Mouse (Mus musculus) intestine, embryonic 16.5 days (tissue): ENCODE measurements around the gene Map3k3. TPM values are rescaled to one million over a fixed set of nuclear protein-coding genes. Genes with fewer than 3 reads are reported as not detected.
"Not testable (repeated sequence)": the region's sequence is repeated elsewhere in the genome, so short reads cannot be mapped to it uniquely, and the experiment has no call there.

Experiments
- ATAC-seq: fragments of 200-750 bp; cut with Nextera tagmentation; 2 replicates; pipeline ENCODE4 v1.8.0; 2017; ENCODE audit warnings: moderate TSS enrichment, moderate library complexity
- H3K27ac ChIP-seq: fragments of 300-500 bp; sonication (generic); 2 replicates; pipeline ENCODE4 v1.5.1; 2014; ENCODE audit warnings: mild to moderate bottlenecking, low read length
- H3K27me3 ChIP-seq: fragments of 300-500 bp; sonication (generic); replicated peaks from 2 replicates; pipeline ENCODE4 v1.6.1; 2014; ENCODE audit warnings: low read length, control low read depth, mixed read lengths; ENCODE audit not compliant: control insufficient read depth, insufficient read depth
- H3K36me3 ChIP-seq: fragments of 300-500 bp; sonication (generic); 2 replicates; pipeline ENCODE4 v1.6.1; 2014; ENCODE audit warnings: low read length, control low read depth; ENCODE audit not compliant: control insufficient read depth, insufficient read depth
- H3K4me1 ChIP-seq: fragments of 300-500 bp; sonication (generic); 2 replicates; pipeline ENCODE4 v1.6.1; 2014; ENCODE audit warnings: low read length, control low read depth, mixed read lengths; ENCODE audit not compliant: control insufficient read depth, insufficient read depth
- H3K4me2 ChIP-seq: fragments of 300-500 bp; sonication (generic); 2 replicates; pipeline ENCODE4 v1.6.1; 2014; ENCODE audit warnings: low read depth, low read length, control low read depth
- H3K4me3 ChIP-seq: fragments of 300-500 bp; sonication (generic); 2 replicates; pipeline ENCODE4 v1.5.1; 2014; ENCODE audit warnings: mild to moderate bottlenecking, low read length
- H3K9ac ChIP-seq: fragments of 300-500 bp; sonication (generic); 2 replicates; pipeline ENCODE4 v1.6.1; 2014; ENCODE audit warnings: low read depth, low read length
- H3K9me3 ChIP-seq: fragments of 300-500 bp; sonication (generic); 2 replicates; pipeline ENCODE4 v1.6.1; 2016; ENCODE audit warnings: low read length, control low read depth; ENCODE audit not compliant: control insufficient read depth
- WGBS: fragments of 180-500 bp; shearing (Covaris S2); extraction: QIAGEN DNeasy Blood & Tissue Kit; methylation state at CpG from one replicate; pipeline ENCODE4 v1.1.7; 2014; 5-methylcytosine and 5-hydroxymethylcytosine counted together
- polyA plus RNA-seq: library from polyadenylated mRNA; unstranded; fragments of >200 nt; fragmentation: Nextera tagmentation; extraction: Ambion mirVana; gene quantifications from 2 replicates; pipeline ENCODE4 v1.2.1, GENCODE M21; 2015

Map3k3 gene
- polyA plus RNA-seq, 1 experiment from 2014 or later, result 6.1 TPM

DNA sequence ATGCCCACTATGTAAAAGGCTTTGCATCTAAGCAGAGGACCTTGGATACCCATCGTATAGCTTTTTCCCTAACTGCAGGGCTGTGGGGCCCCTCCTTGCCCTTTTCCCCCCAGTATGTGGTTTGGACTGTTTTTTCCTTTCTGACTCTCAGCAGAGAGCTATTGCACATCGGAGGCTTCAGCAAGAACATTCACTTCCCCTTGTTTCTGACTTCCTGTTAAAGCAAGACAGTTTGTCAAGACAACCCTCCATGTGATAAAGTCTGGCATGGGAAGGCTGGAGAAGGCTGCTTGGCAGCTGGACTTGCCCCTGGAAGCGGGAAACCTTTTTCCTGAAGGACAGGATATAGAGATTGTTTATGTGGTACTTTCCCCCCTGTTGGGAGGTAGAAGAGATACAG, 38.3 kb downstream of the Map3k3 start:
- Histone ChIP-seq H3K4me2 (no peak overlapping the region), H3K9me3 (no peaks in the 10 kb centered on the region), H3K4me1 (no peaks in the 10 kb centered on the region), H3K27me3 (no peaks in the 10 kb centered on the region), H3K27ac (peak overlapping the region; percentile 1; the same call in 1 of the 2 replicates), H3K36me3 (no peaks in the 10 kb centered on the region), H3K9ac (no peak overlapping the region), H3K4me3 (no peak overlapping the region)
- WGBS, result 68% methylated on average over 3 of the region's 3 CpGs
- no peak for ATAC-seq

DNA sequence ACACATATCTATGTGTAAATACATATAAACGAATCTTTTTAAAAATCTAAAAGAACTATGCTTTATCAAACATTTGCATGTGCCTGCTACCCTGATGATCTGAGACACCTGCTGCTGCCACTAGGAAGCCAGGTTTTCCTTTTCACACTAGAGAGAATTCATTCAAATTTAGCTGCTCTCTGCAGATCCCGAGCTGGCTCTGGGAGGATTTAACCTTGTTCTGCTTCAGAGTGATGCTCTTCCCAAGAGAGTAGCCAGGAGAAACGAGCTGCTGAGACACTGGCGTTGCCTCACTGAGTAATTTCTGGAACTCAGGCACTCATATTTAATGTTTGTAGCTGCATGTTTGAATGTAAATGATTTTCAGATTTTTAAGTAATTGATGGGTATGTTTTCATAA, 40.4 kb downstream of the Map3k3 start:
- Histone ChIP-seq H3K9ac (no peak overlapping the region), H3K4me3 (no peak overlapping the region), H3K27me3 (no peaks in the 10 kb centered on the region), H3K9me3 (no peaks in the 10 kb centered on the region), H3K4me1 (no peaks in the 10 kb centered on the region), H3K36me3 (no peaks in the 10 kb centered on the region), H3K4me2 (no peak overlapping the region), H3K27ac (no peak overlapping the region)
- ATAC-seq, result no peak
- 76% methylated on average over 4 of the region's 4 CpGs for WGBS

- Histone ChIP-seq H3K27me3 (no peaks in the 10 kb centered on the region), H3K9ac (no peak overlapping the region), H3K4me3 (no peak overlapping the region), H3K4me1 (no peaks in the 10 kb centered on the region), H3K9me3 (no peaks in the 10 kb centered on the region), H3K4me2 (no peak overlapping the region), H3K27ac (no peak overlapping the region), H3K36me3 (peaks cover 4% of the 10 kb centered on the region; the same call in 1 of the 2 replicates)
- no peak for ATAC-seq
- WGBS, result 66% methylated on average over 1 of the region's 1 CpGs
These were observed 41.4 kb downstream of the Map3k3 start for GRCm38 (mm10) chr11:106125827-106126226.

- WGBS, result 94% methylated on average over 4 of the region's 6 CpGs
- not testable (repeated sequence) for H3K9ac ChIP-seq, H3K4me3 ChIP-seq, H3K9me3 ChIP-seq, H3K27ac ChIP-seq, H3K27me3 ChIP-seq, H3K36me3 ChIP-seq, H3K4me1 ChIP-seq, H3K4me2 ChIP-seq, ATAC-seq
These were observed 42.4 kb downstream of the Map3k3 start for GRCm38 (mm10) chr11:106126727-106127373.

DNA sequence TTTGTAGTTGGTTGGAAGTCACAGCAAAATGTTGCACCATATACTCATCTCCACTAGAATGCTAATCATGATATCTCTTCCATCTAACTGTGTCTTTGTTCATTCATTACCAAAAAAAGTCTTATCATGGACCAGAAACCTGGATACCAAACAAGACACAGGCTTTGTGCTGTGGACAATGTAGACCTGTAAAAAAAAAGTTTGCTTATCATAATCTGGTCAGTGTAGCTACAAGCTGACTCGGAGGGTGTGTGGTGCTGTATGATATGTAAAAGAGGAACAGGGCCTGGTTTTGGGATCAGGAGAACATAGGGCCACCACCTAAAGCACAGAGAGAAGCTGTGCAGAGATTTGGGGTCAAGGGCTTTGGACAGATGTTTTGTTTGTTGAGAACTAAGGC, 45.1 kb downstream of the Map3k3 start:
- Histone ChIP-seq H3K9ac (no peak overlapping the region), H3K4me3 (no peak overlapping the region), H3K9me3 (no peaks in the 10 kb centered on the region), H3K27ac (no peak overlapping the region), H3K4me2 (no peak overlapping the region), H3K27me3 (no peaks in the 10 kb centered on the region), H3K4me1 (no peaks in the 10 kb centered on the region), H3K36me3 (peaks cover 4% of the 10 kb centered on the region; the same call in 1 of the 2 replicates)
- ATAC-seq, result no peak
- 80% methylated on average over 1 of the region's 1 CpGs for WGBS

GRCm38 (mm10) chr11:106132516-106132915, 48.1 kb downstream of the Map3k3 start:
- Histone ChIP-seq H3K36me3 (peaks cover 4% of the 10 kb centered on the region), H3K27me3 (no peaks in the 10 kb centered on the region), H3K4me2 (no peak overlapping the region), H3K4me3 (no peak overlapping the region), H3K9ac (no peak overlapping the region), H3K27ac (no peak overlapping the region), H3K9me3 (no peaks in the 10 kb centered on the region), H3K4me1 (no peaks in the 10 kb centered on the region)
- no peak for ATAC-seq
- 97% methylated on average over 5 of the region's 5 CpGs for WGBS

DNA sequence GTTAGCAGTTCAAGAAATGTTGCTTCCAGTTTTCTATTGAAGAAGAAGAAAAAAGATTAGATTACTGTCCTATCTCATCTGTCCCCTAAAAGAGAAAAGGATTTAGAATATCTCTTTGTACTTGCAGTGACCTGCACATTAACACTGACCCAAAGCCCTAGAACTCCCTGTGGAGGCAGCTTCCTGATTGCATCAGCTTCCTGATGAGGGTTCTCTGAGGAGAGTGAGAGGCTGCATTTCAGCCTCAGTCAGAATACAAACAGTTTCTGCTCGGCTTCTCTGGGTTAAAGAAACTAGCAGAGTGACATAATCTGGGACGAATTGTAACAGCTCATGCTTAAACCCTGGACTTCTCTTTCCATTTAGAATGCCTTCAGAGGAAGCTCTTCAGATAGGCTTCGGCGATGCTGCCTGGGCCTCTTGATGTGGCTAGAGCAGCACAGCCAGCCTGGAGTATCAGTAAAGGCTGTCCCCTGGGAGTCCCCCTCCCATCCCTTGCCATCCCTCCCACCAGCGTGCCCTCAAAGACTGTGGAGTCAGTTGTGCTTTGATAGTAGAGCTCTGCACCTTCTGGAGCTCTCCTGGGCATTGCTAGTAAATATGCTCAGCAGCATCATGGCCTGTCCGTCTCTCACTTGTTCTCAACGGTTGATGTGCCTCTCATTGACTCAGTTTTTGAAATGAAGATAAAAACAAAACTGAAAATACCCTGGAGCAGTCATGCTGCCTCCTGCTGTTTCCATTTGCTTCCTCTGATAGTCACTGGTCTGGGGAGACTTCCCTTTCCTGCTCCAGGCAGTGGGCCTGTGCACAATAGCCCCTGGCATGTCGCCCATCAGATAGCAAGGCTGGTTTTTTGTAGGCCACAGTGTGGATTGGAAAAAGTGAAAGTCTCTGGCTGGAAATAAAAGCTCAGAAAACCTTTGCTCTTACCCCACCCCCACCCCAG, 50.4 kb downstream of the Map3k3 start:
- WGBS, result 47% methylated on average over 8 of the region's 8 CpGs
- Histone ChIP-seq H3K4me3 (no peak overlapping the region), H3K27me3 (no peaks in the 10 kb centered on the region), H3K4me1 (no peaks in the 10 kb centered on the region), H3K27ac (peak overlapping the region; percentile 69), H3K9me3 (no peaks in the 10 kb centered on the region), H3K9ac (no peak overlapping the region), H3K36me3 (peaks cover 4% of the 10 kb centered on the region), H3K4me2 (no peak overlapping the region; the same call in 1 of the 2 replicates)
- peak; percentile 79 for ATAC-seq

GRCm38 (mm10) chr11:106151219-106151618, 66.8 kb downstream of the Map3k3 start:
- Histone ChIP-seq H3K4me1 (no peaks in the 10 kb centered on the region), H3K4me3 (no peak overlapping the region), H3K27ac (no peak overlapping the region), H3K4me2 (no peak overlapping the region), H3K9me3 (no peaks in the 10 kb centered on the region), H3K9ac (no peak overlapping the region), H3K36me3 (peaks cover 11% of the 10 kb centered on the region; the same call in 1 of the 2 replicates), H3K27me3 (no peaks in the 10 kb centered on the region)
- ATAC-seq, result peak; percentile 80
- WGBS, result 57% methylated on average over 3 of the region's 3 CpGs

- Histone ChIP-seq H3K4me2 (no peak overlapping the region), H3K27ac (no peak overlapping the region), H3K9ac (no peak overlapping the region), H3K4me1 (no peaks in the 10 kb centered on the region), H3K27me3 (no peaks in the 10 kb centered on the region), H3K36me3 (peaks cover 14% of the 10 kb centered on the region; the same call in 1 of the 2 replicates), H3K4me3 (no peak overlapping the region), H3K9me3 (no peaks in the 10 kb centered on the region)
- WGBS, result 83% methylated on average over 8 of the region's 8 CpGs
- no peak for ATAC-seq
These were observed 67.7 kb downstream of the Map3k3 start for GRCm38 (mm10) chr11:106152132-106152531.
